Mouse (Mus musculus) liver, embryonic 14.5 days (tissue): ENCODE results near the gene Ppox.

Experiments used
- CTCF ChIP-seq: IDR thresholded peaks from 2 replicates; pipeline ENCODE4 v1.5.1; 2016; ENCODE audit warnings: antibody characterized with exemption, low read depth, control low read depth
- EP300 ChIP-seq: IDR thresholded peaks from 2 replicates; pipeline ENCODE4 v1.6.1; 2016; ENCODE audit warnings: antibody characterized with exemption, low read depth

DNA sequence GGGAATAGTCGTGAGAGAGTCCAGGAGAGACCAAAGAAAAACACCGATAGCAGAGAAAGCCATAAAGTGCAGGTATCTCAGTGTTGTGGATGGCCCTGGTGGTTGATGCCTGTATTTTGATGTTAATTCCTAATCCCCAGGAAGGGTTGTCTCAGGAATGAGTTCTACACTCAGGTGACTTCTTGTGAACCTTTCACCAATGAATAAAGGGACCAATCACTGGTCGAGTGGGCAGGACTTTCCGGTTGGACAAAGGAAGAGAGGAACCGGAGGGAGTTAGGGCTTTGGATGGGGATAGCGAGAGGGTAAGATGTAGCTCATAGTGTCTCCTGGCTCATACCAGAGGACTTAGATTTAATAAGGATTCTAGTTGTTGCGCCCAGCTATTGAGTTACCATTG lies 38.8 kb upstream of the Ppox start:
- no peak for TF ChIP-seq CTCF
- TF ChIP-seq EP300: no peak
